Mouse (Mus musculus): ENCODE measurements around the gene Klc3.

Gene Klc3

GRCm38 (mm10) chr7:19378049-19378448 is 25.9 kb downstream of the Klc3 start:
- no peak for TF ChIP-seq CTCF (conservative IDR thresholded peaks at IDR 0.05; ENCODE audit: low read length)
- TF ChIP-seq POU5F1 (IDR thresholded peaks at IDR 0.05; ENCODE audit: borderline replicate concordance, low read length): no peak
- no peak for TF ChIP-seq NANOG (IDR thresholded peaks at IDR 0.05; ENCODE audit: borderline replicate concordance, low read length)
- H3K27me3 ChIP-seq (ENCODE audit: insufficient read depth, low read length): no peaks in the 10 kb centered on the region
- H3K36me3 ChIP-seq (ENCODE audit: insufficient read depth, low read length): peaks cover 26% of the 10 kb centered on the region
- peak overlapping the region; percentile 72 for H3K4me3 ChIP-seq (replicated peaks; ENCODE audit: low read length)
- H3K4me1 ChIP-seq (replicated peaks; ENCODE audit: low read depth, low read length): peaks cover 54% of the 10 kb centered on the region
- no peaks in the 10 kb centered on the region for H3K9me3 ChIP-seq (ENCODE audit: low read length)

DNA sequence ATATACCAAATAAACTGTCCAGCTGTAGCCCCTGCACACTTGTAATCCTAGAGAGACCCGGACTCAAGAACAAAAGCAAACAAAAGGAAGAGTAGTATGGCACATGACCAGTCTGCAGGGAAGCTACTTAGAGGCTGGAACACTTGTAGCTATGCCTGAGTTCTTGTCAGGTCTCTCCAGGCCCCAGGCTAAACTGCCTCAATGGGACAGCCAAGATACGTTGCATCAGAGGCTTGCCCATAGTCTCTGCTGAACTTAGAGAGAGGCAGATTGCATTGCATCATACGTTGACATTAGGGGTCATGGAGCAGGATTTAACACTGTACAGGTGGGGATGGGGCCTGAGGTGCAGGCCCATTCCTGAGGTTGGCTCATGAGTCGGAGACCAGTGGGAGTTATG is 27.9 kb downstream of the Klc3 start:
- Histone ChIP-seq H3K9me3 (ENCODE audit: low read length) (no peaks in the 10 kb centered on the region), H3K36me3 (ENCODE audit: insufficient read depth, low read length) (peaks cover 39% of the 10 kb centered on the region), H3K4me3 (replicated peaks; ENCODE audit: low read length) (peak overlapping the region; percentile 75), H3K27me3 (ENCODE audit: insufficient read depth, low read length) (no peaks in the 10 kb centered on the region), H3K4me1 (replicated peaks; ENCODE audit: low read depth, low read length) (peaks cover 49% of the 10 kb centered on the region)
- TF ChIP-seq CTCF (conservative IDR thresholded peaks at IDR 0.05; ENCODE audit: low read length) (no peak), POU5F1 (IDR thresholded peaks at IDR 0.05; ENCODE audit: borderline replicate concordance, low read length) (no peak), NANOG (IDR thresholded peaks at IDR 0.05; ENCODE audit: borderline replicate concordance, low read length) (no peak)

DNA sequence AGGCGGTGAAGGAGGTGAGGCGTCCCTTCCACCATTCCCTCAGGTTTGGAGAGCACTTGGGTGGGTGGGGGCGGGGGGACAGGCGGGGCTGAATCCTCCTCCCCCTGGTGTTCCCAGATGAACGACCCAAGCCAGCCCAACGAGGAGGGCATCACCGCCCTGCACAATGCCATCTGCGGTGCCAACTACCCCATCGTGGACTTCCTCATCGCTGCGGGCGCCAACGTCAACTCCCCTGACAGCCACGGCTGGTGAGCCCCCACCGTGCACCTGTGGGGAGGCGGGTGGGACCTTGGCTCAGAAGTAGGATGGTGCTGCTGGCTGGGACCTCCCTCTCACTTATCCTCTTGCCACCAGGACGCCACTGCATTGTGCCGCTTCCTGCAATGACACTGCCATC is 28.5 kb downstream of the Klc3 start:
- Histone ChIP-seq H3K4me3 (replicated peaks; ENCODE audit: low read length) (peak overlapping the region; percentile 75), H3K36me3 (ENCODE audit: insufficient read depth, low read length) (peaks cover 44% of the 10 kb centered on the region), H3K9me3 (ENCODE audit: low read length) (no peaks in the 10 kb centered on the region), H3K4me1 (replicated peaks; ENCODE audit: low read depth, low read length) (peaks cover 52% of the 10 kb centered on the region), H3K27me3 (ENCODE audit: insufficient read depth, low read length) (0 out of 2 replicates have a peak, but pooled peaks cover 4% of the 10 kb centered on the region)
- TF ChIP-seq NANOG (IDR thresholded peaks at IDR 0.05; ENCODE audit: borderline replicate concordance, low read length) (no peak), CTCF (conservative IDR thresholded peaks at IDR 0.05; ENCODE audit: low read length) (no peak), POU5F1 (IDR thresholded peaks at IDR 0.05; ENCODE audit: borderline replicate concordance, low read length) (no peak)

DNA sequence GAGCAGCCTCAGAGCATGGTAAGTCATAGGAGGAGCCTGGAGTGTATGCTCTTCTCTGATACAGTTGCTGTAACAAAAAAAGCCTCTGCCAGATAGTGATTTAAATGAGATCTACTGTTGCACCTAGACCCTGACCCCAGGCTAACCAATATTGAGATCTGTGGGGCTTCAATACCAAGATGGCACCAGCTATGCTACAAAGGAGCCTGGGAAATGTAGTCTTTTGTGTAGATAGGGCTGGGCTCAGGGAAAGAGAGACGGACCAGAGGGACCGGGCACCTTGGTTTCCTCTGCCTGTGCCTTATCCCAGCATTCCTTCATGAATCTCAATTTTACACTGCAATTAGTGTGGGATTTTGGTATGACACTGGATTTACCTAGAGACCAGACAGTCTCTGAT is 30.5 kb downstream of the Klc3 start:
- Histone ChIP-seq H3K4me1 (replicated peaks; ENCODE audit: low read depth, low read length) (peaks cover 60% of the 10 kb centered on the region), H3K9me3 (ENCODE audit: low read length) (no peaks in the 10 kb centered on the region), H3K4me3 (replicated peaks; ENCODE audit: low read length) (no peak overlapping the region), H3K27me3 (ENCODE audit: insufficient read depth, low read length) (peaks cover 20% of the 10 kb centered on the region), H3K36me3 (ENCODE audit: insufficient read depth, low read length) (peaks cover 47% of the 10 kb centered on the region)
- TF ChIP-seq CTCF (conservative IDR thresholded peaks at IDR 0.05; ENCODE audit: low read length) (no peak), NANOG (IDR thresholded peaks at IDR 0.05; ENCODE audit: borderline replicate concordance, low read length) (no peak), POU5F1 (IDR thresholded peaks at IDR 0.05; ENCODE audit: borderline replicate concordance, low read length) (no peak)

DNA sequence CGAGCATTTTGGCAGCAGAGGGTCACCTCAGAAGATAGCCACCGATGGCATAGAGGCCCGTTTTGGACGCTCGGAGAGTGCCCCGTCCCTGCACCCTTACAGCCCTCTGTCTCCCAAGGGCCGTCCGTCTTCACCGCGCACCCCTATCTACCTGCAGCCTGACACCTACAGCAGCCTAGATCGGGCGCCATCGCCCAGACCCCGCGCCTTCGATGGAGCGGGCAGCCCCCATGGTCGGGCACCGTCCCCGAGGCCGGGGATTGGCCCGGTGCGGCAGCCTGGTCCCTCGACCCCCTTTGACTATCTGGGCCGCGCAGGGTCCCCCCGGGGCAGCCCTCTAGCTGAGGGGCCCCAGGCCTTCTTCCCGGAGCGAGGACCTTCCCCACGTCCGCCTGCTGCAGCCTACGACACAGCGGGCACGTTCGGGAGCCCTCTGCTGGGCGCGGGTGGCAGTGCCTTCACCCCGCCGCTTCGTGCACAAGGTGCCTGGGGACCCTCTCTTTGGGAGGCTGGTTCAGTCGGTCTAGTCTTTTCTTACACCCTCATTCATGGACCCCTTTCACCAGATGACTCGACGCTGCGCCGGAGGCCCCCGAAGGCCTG is 34.0 kb downstream of the Klc3 start:
- Histone ChIP-seq H3K36me3 (ENCODE audit: insufficient read depth, low read length) (peaks cover 35% of the 10 kb centered on the region), H3K27me3 (ENCODE audit: insufficient read depth, low read length) (peaks cover 20% of the 10 kb centered on the region), H3K9me3 (ENCODE audit: low read length) (no peaks in the 10 kb centered on the region), H3K4me3 (replicated peaks; ENCODE audit: low read length) (peak overlapping the region; percentile 71), H3K4me1 (replicated peaks; ENCODE audit: low read depth, low read length) (peaks cover 33% of the 10 kb centered on the region)
- TF ChIP-seq CTCF (conservative IDR thresholded peaks at IDR 0.05; ENCODE audit: low read length) (peak; percentile 61), NANOG (IDR thresholded peaks at IDR 0.05; ENCODE audit: borderline replicate concordance, low read length) (no peak), POU5F1 (IDR thresholded peaks at IDR 0.05; ENCODE audit: borderline replicate concordance, low read length) (no peak)

- no peak overlapping the region for H3K4me3 ChIP-seq (replicated peaks; ENCODE audit: low read length)
- peaks cover 36% of the 10 kb centered on the region for H3K36me3 ChIP-seq (ENCODE audit: insufficient read depth, low read length)
- no peak for TF ChIP-seq NANOG (IDR thresholded peaks at IDR 0.05; ENCODE audit: borderline replicate concordance, low read length)
- no peak for TF ChIP-seq POU5F1 (IDR thresholded peaks at IDR 0.05; ENCODE audit: borderline replicate concordance, low read length)
- no peak for TF ChIP-seq CTCF (conservative IDR thresholded peaks at IDR 0.05; ENCODE audit: low read length)
- peaks cover 37% of the 10 kb centered on the region for H3K4me1 ChIP-seq (replicated peaks; ENCODE audit: low read depth, low read length)
- H3K27me3 ChIP-seq (ENCODE audit: insufficient read depth, low read length): peaks cover 20% of the 10 kb centered on the region
- no peaks in the 10 kb centered on the region for H3K9me3 ChIP-seq (ENCODE audit: low read length)
These were observed 35.5 kb downstream of the Klc3 start for GRCm38 (mm10) chr7:19368380-19368779.

GRCm38 (mm10) chr7:19365376-19365775 is 38.5 kb downstream of the Klc3 start:
- Histone ChIP-seq H3K4me3 (replicated peaks; ENCODE audit: low read length) (no peak overlapping the region), H3K27me3 (ENCODE audit: insufficient read depth, low read length) (peaks cover 16% of the 10 kb centered on the region), H3K4me1 (replicated peaks; ENCODE audit: low read depth, low read length) (peaks cover 52% of the 10 kb centered on the region), H3K36me3 (ENCODE audit: insufficient read depth, low read length) (peaks cover 18% of the 10 kb centered on the region), H3K9me3 (ENCODE audit: low read length) (no peaks in the 10 kb centered on the region)
- TF ChIP-seq POU5F1 (IDR thresholded peaks at IDR 0.05; ENCODE audit: borderline replicate concordance, low read length): no peak
- no peak for TF ChIP-seq NANOG (IDR thresholded peaks at IDR 0.05; ENCODE audit: borderline replicate concordance, low read length)
- no peak for TF ChIP-seq CTCF (conservative IDR thresholded peaks at IDR 0.05; ENCODE audit: low read length)

GRCm38 (mm10) chr7:19363881-19364280 is 40.0 kb downstream of the Klc3 start:
- H3K9me3 ChIP-seq (ENCODE audit: low read length): no peaks in the 10 kb centered on the region
- peak overlapping the region; percentile 35 for H3K4me3 ChIP-seq (replicated peaks; ENCODE audit: low read length)
- no peak for TF ChIP-seq POU5F1 (IDR thresholded peaks at IDR 0.05; ENCODE audit: borderline replicate concordance, low read length)
- TF ChIP-seq CTCF (conservative IDR thresholded peaks at IDR 0.05; ENCODE audit: low read length): peak; percentile 58
- TF ChIP-seq NANOG (IDR thresholded peaks at IDR 0.05; ENCODE audit: borderline replicate concordance, low read length): no peak
- H3K36me3 ChIP-seq (ENCODE audit: insufficient read depth, low read length): peaks cover 16% of the 10 kb centered on the region
- H3K4me1 ChIP-seq (replicated peaks; ENCODE audit: low read depth, low read length): peaks cover 52% of the 10 kb centered on the region
- peaks cover 3% of the 10 kb centered on the region for H3K27me3 ChIP-seq (ENCODE audit: insufficient read depth, low read length)

GRCm38 (mm10) chr7:19362276-19362675 is 41.6 kb downstream of the Klc3 start:
- Histone ChIP-seq H3K9me3 (ENCODE audit: low read length) (no peaks in the 10 kb centered on the region), H3K4me3 (replicated peaks; ENCODE audit: low read length) (peak overlapping the region; percentile 94), H3K4me1 (replicated peaks; ENCODE audit: low read depth, low read length) (peaks cover 62% of the 10 kb centered on the region), H3K27me3 (ENCODE audit: insufficient read depth, low read length) (no peaks in the 10 kb centered on the region), H3K36me3 (ENCODE audit: insufficient read depth, low read length) (peaks cover 23% of the 10 kb centered on the region)
- no peak for TF ChIP-seq POU5F1 (IDR thresholded peaks at IDR 0.05; ENCODE audit: borderline replicate concordance, low read length)
- TF ChIP-seq CTCF (conservative IDR thresholded peaks at IDR 0.05; ENCODE audit: low read length): no peak
- no peak for TF ChIP-seq NANOG (IDR thresholded peaks at IDR 0.05; ENCODE audit: borderline replicate concordance, low read length)
